Mouse (Mus musculus) 3T3-L1 (cell line): ENCODE data around the gene Brap.
A peak's percentile ranks its signal among the peaks of the same experiment; 100 is the strongest.
"Not testable (repeated sequence)": the region's sequence is repeated elsewhere in the genome, so short reads cannot be mapped to it uniquely, and the experiment has no call there.

Experiments used
- DNase-seq: peaks from one replicate; pipeline ENCODE4 v3.0.0-alpha.2; 2015; ENCODE audit warnings: low read depth, low spot score

Brap gene

DNA sequence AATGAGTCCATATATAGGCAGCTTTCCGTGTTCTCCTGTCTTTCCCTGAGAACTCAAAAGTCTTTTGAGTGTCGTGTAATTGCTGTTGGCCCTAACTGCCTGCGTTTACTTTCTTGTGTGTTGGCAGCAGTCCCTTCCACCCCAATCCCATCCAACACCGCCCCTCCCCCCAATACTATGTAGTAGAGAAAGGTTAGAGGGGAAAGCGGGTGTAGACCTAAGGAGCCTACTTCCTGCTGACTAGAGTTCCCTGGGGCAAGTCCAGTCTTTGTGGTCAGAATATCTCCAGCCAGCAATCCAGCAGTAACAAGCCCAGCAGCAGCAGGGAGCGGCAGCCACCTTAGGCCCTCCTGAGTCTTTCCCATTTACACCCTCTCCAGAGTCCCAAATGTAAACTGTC, 8.0 kb downstream of the Brap start:
- peak; percentile 65 for DNase-seq

DNA sequence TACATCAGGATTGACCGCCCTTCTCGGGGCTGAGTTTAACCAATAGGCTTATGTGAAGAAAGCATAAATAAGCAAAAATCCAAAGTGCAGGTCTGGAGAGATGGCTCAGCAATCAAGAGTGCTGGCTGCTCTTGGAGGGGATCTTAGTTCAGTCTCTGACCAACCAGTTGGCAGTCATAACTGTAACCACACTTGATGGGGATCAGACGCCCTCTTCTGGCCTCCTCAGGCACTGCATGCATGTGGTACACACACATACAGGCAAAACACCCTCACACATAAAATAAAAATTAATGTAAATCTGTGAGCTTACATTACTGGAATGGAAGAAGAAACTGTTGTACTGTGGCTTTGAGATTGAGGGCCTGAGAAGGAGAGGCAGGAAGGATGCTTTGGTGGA, 10.0 kb downstream of the Brap start:
- DNase-seq = peak; percentile 48

DNA sequence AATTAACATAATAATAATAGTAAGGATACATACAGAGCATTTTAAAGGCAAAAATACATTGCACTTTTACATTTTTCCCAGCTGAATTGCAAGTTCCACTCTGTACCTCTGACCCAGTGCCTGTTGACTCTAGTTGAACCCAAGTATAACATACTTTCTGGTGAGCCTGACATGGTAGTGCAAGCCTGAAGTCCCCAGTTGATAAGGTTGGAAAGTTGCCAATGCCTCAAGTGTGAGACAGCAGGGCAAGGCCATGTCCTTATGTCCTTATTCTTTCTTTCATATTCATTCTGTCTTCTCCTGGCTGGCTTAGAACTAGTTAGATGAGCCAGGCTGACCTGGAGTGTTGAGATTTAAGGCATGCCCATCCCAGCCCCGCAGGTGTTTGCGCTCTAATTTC, 21.9 kb downstream of the Brap start:
- no peak for DNase-seq

DNA sequence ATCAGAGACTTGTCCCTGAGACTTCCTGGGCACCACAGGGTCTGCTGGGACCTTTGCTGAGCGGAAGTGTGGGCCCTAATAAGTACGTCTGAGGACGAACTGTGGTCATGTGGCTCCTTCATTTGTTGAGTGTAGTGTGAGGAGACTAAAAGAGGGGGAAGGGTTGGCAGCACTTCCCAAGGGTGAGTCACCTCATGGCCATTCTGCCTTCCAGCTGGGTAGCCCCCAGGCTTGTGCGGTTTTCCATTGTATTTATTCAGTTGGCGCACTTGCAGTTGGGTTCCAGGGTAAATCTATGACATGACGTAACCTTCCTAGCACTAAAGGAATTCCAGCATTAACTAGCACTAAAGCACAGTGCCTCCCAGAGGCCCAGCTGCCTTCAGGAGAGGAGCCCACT, 25.1 kb downstream of the Brap start:
- peak; percentile 72 for DNase-seq

DNA sequence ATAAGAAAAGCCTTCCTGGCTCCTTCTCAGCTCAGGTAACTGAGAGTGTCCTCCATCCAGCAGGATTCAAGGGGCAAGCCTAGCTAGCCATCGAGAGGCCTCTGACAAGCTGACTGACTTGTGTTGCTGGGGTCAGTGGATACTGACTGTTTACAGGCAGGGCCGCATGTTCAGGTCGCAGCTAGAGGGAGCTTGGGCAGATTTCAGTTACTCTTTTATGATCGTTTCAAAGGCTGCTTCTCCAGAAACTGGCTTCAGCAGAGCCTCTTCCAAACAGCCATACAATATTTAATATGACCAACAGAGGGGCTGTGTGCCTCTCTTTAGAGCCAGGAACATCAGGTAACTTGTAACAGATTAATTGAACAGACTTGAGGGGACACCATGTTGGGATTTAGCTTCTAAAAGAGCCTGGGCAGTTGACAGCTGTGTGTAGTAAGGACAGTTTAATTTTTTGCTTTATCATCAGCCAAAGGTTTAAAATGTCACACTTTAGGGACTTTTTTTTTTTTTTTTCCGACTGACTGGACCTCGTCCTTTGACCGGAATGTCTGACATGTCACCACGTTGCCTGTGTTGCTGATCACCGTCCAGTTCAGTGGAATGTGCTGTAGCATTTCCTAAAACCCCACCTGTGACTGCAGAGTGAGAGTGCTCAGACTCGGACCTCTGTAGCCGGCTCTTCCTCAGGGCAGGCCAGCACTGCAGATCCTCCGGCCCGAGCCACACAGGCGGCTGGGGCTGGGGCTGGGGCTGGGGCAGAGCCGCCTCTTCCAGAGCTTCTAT, 25.9 kb downstream of the Brap start:
- no peak for DNase-seq

DNA sequence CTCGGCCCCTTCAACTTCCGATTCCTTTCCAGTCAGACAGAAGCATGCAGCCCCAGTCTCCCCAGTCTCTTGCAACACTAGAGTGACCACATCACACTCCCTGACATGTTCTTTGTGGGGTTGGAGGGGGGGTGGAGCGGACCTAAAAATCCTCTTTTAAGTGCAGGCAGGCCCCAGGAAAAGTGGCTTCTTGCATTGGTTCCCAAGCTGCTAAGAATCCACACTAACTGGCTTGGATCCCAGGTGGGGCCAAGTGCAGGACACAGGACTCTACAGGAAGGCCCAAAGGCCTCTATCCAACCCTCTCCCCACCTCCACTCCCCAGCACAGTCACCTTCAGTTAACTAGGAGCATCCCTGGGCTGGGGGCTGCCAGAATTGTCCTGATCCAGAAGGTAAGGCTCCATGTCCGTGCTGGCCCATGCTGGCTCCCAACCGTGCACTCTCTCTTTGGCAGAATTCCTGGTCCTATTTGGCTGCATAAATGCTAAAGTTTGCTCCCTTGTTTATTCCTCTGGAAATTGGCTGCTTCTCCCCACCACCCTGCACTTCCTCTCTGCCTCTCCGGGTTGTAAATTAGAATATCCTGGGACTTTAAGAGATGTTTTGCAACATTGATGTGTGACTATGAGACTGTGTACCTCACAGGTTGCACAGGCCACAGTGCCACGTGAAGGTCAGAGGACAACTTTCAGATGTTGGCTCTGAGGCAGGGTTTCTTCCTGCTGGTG, 30.3 kb downstream of the Brap start:
- no peak for DNase-seq

DNA sequence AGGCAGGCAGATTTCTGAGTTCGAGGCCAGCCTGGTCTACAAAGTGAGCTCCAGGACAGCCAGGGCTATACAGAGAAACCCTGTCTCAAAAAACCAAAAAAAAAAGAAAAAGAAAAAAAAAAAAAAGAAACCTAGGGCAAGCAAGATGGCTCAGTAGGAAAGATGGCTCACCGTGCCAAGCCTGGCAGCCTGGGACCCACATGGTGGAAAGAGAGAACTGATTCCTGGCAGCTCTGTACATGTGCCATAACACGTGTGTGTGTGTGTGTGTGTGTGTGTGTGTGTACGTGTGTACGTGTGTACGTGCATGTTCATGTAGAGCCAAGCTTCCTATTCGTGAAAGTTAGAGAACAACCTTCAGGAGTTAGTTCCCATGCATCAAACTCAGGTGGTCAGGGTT, 31.1 kb downstream of the Brap start:
- not testable (repeated sequence) for DNase-seq

DNA sequence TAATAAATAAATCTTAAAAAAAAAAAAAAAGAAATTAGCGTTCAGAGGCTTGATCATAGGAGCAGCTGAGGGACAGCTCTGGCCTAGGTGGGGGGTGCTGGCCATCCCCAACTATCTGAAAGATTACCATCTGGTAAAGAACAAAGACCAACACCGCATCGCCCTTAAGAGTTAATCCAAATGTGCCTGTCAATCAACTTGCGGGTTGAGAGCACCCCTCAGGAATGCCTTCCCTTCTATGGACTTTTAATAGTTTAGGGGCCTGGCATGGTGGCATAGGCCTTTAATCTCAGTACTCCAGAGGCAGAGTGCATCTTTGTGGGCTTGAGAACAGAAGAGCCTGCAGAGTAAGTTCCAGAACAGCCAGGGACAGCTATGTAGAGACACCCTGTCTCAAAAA, 32.5 kb downstream of the Brap start:
- no peak for DNase-seq

DNA sequence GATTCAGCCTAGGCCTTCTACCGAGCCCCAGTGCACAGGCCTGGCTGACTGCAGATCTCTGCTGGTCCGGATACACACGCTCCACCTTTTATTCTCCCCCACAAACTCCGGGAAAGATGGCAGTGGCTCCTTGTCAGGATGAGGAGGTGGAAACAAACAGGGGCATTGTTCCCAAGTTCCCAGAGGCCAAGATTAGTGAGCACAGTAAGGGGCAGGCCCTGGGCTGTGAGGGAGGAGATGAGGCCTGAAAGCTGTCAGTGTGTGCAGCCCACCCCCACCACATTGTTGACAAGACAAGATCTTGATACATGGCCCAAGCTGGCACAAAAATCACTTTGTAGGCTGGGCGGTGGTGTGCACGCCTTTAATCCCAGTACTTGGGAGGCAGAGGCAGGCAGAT, 36.4 kb downstream of the Brap start:
- DNase-seq = no peak

DNA sequence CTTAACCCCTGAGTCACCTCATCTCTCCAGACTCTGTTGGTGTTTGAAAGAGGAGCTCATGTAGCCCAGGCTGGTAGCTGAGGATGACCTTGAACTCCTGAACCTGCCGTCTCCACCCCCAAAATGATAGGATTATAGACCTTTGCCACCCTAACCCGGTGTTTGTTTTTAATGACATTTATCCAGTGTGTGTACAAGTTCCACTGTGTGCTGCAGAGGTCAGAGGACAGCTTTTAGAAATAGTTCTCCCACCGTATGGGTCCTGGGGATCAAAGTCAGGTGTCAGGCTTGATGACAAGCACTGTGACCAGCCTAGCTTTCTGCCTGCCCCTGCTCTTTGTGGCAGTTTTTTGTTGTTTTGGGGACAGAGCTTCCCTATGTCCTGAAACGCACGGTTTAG, 39.5 kb downstream of the Brap start:
- DNase-seq = no peak

DNA sequence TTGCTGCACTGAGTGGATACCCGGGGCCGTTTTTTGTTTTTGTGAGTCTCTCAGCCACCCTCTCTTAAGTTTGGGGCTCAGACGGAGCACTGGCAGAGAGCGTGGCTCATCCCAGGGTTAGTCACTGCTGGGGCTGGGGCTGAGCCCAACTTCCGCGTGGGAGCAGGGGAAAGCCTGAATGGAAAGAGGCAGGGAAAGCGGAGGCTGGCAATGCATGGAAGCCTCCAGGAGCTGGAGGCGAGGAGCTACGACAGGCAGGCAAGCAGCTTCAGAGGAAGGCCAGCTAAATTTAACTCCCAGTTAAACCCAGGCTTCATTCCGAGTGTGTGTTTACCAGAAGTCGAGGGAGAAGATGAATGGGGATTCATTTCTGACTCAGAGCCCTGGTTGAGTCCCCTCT, 40.1 kb downstream of the Brap start:
- DNase-seq = peak; percentile 72

DNA sequence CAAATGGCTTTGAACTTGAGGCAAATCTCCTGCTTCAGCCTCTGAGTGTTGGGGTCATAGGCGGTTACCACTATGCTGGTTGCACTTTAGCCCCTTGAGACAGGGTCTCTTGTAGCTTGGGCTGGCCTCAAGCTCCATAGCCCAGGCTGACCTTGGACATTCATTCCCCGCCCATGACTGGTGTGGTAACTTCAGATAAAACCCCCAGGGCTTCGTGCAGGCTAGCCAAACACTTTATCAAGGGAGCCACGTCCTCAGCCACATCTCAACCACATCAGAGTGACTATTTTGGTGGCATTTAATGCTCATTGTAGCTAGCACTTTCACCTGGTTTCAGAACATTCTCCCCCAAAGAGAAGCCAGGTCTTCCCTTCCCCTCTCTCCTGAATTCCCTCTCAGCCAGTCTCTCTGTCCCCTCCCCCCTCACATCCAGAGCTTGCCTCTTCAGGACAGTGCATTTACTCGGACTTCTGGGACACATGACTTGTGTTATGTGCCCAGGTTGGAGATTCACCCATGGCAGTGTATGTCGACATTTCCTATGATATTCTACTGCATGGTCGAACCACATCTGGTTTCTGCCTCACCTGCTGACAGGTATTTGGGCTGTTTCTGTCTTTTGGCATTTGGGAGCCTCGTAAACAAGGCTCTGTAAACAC, 40.9 kb downstream of the Brap start:
- peak; percentile 34 for DNase-seq

DNA sequence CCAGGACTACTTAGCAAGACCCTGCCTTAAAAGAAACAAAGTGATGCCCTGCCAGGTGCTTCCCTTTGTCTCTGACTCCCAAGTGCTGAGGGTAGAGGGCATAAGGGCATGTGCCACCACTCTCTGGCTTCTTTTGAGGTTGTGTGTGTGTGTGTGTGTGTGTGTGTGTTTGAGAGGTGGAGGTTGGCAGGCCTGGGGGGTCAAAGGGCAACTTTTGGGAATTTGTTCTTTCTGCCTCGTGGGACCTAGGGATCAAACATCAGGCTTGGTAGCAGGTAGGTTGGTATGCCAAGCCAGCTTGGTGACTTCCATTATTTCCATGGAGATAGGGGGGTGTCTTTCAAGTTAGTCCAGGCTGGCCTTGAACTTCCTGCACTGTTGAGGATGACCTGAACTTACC, 43.0 kb downstream of the Brap start:
- no peak for DNase-seq

DNA sequence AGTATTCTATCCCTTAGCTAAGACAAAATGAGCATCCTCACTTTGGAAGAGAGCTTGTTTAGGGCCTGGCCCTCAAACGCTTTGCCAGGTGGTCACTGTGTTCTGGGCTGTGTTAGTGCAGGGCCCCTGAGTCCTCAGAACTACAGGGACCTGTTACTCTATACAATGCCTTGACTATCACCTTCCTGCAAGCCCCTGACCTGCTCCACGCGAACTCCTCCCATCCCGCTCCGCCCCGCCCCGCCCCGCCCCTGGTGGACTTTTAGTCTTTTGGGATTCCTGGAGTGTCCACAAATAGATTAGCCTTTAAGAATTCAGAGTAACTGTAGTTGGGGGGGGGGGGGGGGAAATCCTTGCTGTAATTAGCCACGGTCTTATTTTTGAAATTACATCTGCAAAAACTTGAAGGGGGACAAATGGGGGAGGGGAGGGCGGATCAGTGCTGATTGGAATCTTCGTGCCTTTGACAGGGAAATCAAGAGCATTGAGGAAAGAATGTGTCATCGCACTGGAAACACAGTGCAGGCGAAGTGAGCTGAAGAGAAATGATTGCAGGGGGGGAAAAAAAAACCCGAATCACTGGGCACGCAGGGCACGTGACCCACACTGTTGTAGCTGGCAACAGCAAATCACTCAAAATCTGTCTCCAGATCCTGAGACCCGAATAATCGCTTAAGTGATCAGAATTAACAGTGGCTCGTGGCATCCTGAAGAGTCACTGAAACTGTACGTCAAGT, 44.3 kb downstream of the Brap start:
- no peak for DNase-seq

DNA sequence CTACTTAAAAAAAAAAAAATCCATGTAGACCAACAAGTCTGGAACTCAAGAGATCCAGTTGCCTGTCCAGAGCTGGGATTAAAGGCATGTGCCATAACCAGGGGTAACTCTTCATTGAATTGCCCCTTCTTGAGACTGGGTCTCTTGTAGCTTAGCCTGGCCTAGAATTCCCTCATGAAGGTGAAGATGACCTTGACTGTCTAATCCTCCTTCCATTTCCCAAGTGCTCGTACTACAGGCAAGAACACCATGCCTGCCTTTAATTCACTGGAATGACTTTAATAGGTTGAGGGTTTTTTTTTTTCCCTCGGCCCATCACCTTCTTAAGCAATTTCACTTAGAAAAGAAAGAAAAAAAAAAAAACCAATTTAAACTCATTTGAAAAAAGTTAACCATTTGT, 50.0 kb downstream of the Brap start:
- DNase-seq = no peak

DNA sequence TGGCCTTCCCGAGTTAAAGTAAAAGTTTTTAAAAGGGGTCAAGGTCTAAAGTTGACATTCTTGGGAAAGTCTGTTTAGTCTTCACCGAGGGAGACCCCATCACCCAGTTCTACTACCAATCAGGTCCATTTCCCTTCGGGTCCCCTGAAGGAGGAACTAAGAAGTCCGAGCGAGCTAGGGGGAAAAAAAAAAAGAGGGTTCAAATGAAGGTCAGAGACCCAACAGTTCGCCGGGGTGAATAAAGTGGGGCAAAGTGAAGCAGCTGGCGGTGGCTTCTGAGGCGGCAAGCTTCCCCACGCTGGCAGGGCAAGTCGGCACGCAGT, 50.4 kb downstream of the Brap start:
- peak; percentile 61 for DNase-seq

DNA sequence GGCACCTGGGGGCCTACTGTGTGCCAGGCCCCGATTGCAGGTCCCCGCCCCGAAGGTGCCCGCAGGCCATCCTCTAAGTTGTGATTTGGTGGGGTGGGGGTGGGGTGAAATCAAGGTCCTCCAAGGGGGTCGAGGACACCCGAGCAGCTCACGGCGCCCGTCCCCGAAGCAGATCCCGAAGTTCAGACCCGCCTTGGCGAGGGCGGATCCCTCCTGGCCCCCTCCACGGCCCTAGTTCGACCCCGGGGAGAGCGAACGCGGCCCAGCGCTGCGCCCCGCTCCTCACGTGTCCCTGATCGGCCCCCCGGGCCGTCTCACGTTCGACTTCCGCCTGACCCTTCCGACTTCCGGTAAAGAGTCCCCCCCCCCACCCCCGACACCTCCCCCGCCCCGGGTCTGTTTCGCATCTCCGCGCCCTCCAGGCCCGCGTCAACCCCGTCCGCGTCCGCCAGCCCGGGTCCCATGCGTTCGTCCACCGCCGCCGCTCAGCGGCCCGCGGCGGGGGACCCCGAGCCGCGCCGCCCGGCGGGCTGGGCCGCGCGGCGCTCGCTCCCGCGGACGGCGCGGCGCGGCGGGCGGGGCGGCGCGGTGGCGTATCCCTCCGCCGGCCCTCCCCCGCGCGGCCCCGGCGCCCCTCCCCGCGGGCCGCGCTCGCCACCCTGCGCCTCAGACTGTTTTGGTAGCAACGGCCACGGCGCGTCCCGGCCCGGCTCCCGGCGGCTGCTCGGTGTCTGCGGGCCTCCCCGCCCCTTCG, 51.0 kb downstream of the Brap start, which contains the start of gene Atxn2:
TSS of gene Atxn2 (plus strand) at position 164 of the 754 bp plus-strand sequence.
- peak; percentile 75 for DNase-seq

DNA sequence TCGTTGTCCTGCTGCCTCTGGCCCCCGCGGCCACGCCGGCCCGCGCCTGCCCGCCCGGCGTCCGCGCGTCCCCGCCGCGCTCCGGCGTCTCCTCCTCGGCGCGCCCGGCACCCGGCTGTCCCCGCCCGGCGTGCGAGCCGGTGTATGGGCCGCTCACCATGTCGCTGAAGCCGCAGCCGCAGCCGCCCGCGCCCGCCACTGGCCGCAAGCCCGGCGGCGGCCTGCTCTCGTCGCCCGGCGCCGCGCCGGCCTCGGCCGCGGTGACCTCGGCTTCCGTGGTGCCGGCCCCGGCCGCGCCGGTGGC, 51.5 kb downstream of the Brap start:
- no peak for DNase-seq

DNA sequence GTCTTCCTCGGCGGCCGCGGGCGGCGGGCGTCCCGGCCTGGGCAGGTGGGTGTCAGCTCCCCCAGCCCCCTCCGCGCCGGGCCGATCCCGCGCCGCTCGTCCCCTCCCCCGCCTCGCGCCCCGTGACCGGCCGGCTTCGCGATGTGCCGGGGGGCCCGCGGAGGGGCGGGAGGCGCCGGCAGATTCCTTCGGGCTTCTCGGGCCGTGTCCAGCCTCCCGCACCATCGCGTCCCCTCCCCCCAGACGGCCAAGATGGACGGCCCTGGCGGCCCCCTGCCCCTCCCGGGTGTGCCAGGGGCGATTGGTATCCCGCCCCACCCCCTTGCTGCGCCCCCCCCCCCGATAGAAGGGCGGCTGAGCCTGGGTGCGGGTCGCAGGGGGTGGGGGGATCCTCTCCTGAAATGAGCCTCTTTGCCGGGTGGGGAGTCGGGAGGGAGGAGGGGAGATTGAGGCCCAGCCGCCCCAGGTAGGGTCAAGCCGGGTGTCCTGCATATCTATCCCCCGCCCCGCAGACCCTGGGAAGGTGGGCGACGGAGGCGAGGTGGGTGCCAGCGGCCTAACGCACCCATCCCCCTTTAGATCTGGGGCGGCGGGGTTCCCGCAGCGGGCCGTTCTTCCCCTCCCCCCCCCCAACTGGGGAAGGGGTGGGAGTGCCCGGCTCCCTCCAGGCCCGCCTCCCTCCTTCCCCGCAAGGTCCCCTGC, 52.0 kb downstream of the Brap start:
- DNase-seq = no peak

DNA sequence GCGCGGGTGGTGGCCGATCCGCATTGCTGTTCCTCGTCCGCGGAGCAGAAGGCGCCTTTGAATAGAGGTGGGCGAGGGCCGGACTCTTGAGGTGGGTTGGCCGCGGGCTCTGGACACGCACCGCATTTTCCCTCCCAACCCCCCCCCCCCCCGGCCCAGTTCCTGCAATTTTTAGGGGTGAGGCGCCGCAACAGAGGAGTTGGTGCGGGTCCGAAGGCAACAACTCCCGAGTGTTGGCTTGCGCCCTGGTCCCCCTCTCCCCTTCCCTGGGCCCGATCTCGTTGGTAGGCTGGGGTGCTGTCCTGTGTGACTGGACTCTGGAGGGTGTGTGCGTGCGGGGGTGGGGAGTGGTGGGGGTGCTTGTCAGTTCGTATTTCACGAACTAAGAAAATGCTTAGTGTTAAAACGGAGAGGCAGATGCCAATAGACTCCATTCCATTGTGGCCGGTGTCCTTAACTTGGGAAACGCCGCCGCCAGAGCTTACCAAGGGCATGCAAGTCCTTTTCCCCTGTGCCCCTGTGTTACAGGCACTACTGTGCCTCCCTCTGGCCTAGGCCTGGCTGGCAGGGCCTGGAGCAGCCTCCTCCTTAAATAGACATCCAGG, 52.7 kb downstream of the Brap start:
- DNase-seq = peak; percentile 72

DNA sequence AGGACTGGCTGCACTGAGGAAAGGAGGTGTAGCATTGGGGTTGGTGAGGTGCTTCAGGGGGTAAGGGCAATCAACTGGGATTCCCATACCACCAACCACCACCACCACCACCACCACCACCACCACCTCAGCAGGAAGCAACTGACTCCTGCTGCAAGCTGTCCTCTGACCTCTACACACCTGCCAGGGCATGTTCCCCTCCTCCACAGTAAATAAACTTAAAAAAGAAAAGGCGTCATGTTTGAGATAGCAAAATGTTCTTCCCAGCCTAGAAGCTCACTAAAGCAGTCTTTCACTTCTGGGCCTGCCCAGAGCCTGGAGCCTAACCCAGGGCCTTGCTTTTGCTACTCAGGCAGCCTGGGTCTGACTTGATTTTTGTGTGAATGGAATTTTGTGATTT, 54.0 kb downstream of the Brap start:
- no peak for DNase-seq
